Mouse (Mus musculus): ENCODE data around the gene Sf3a2.

The Sf3a2 gene

DNA sequence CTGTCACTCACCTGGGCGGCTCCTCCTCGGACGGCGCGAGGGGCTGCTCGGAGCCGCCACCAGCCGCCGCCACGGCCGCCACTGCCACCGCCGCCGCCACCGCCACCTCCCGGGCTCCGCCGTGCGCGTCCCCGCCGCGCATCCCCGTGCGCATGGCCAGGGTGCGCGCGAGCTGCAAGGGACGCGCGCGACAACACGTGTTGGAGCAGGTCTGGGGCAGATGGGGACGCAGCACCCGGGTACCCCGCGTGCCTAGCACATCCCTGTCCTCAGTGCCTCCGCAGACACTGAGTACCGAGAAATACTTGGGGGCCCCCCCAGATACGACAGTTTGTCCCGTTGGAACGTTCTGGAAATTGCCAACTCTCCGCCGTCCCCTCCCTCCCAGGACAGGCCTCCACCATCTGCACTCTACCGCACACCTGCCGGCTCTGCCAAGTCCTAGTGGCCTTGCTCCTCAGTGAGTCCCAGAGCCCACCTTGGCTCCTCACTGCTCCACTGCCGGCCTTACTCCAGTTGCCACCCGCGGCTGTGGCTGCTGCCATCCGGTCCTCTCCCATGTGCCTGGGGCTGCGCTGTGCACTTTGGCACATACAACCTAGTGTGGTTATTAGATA lies 46.0 kb downstream of the Sf3a2 start, which contains the start of gene Lingo3:
Gene Lingo3, minus strand, starts transcription at position 109 of the 617 bp plus-strand sequence.
- intact Hi-C loops (cut with DNase I), result no loop called here

DNA sequence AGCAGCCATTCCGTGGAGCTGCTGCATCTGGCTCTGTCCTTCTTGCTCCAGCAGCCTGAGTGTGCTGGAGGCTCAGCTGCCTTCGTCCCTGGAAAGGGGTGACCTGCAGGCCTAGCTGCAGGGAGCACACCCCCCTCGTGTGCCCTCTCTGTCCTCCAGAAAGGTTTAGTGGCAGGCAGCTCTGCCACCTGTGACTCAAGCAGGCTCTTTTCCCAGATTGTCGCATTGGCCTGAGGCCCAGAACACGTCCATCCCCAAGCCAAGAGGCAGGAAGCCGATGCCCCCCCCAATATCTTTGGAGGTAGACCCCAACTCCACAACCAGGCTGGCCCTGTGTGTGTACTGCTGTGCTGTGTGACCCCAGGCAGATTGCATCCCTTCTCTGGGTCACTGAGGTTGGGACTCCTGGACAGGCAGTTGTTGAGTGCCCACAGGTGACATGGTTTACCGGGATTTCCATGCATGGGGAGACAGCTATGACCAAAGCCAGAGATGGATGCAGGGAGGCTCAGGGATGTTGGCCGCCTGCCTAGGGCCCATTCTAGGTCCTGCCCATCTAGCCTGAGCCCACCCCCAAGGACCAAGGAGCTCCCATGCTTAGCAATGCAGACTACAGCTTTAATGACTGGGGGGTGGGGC lies 47.2 kb downstream of the Sf3a2 start:
- intact Hi-C loops (cut with DNase I), result no loop called here

DNA sequence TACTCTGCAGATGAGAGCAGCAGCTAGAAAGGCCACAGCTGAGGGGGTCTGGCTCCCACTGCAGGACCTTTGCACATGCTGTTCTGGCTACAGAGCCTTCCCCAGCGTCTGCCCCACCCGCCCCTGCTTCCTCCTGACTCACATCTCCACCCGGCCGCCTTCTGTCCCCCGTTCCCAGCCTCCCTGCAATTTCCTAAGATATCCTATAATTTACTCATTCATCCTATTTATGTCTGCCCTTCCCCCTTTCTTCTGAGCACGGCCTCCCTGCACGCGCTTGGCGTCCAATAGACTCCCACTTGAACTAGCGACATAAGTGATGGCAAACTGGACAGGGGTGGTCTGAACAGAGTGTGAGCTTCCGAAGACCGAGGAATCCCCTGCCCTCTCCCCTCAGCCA lies 47.7 kb downstream of the Sf3a2 start:
- intact Hi-C loops (cut with DNase I), result no loop called here

DNA sequence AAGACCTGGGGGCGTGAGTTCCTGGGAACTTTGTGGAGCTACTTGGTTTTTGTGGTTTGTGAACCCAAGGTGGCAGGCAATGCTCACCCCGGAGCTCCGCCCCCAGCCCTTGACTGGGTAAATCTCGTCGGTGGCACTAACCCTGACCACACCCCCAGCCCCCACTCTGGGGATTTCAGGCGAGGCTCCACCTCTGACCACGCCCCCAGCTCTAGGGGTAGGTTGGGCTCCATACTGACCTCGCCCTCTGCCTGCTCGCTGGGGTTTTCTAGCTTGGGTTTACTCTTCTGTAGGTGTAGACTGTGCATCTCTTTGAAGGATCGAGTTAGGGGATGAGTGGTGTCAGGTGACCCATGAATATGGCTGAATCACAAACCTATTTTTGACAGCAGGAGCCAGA lies 50.6 kb downstream of the Sf3a2 start:
- intact Hi-C loops (cut with DNase I), result no loop called here

Small RNA genes within 50 kb of the gene (microRNA-seq; reads per million reads assigned to microRNA genes)
- 2.9 to 5.8 reads per million in 2 experiments for gene Mir1982
